Mouse (Mus musculus) spleen, adult 2 months (tissue): Measurements from ENCODE around the gene Calr4. TPM values are rescaled to one million over a fixed set of nuclear protein-coding genes. Genes with fewer than 3 reads are reported as not detected.

Experiments
- DNase-seq, 2 experiments: peaks; one replicate each; pipeline versions ENCODE4 v3.0.0 to v3.0.0-alpha.2; 2012 to 2021; ENCODE audit warnings: low spot score in 2 of 2, low read depth in 1 of 2
- H3K27ac ChIP-seq: fragments of 200-500 bp; 2 replicates; pipeline ENCODE4 v1.5.1; 2012; ENCODE audit warnings: low read length, inconsistent platforms; ENCODE audit not compliant: insufficient read depth
- H3K27me3 ChIP-seq: fragments of 200-500 bp; 2 replicates; pipeline ENCODE4 v1.6.1; 2012; ENCODE audit warnings: mild to moderate bottlenecking, moderate library complexity, low read length, inconsistent platforms; ENCODE audit not compliant: control insufficient read depth, insufficient read depth
- H3K36me3 ChIP-seq: fragments of 200-500 bp; 2 replicates; pipeline ENCODE4 v1.6.1; 2012; ENCODE audit warnings: mild to moderate bottlenecking, low read length, inconsistent platforms; ENCODE audit not compliant: control insufficient read depth, insufficient read depth
- H3K4me1 ChIP-seq: fragments of 200-500 bp; 2 replicates; pipeline ENCODE4 v1.6.1; 2011; ENCODE audit warnings: inconsistent platforms; ENCODE audit not compliant: control insufficient read depth, insufficient read depth, insufficient read length
- H3K4me3 ChIP-seq: fragments of 200-500 bp; 2 replicates; pipeline ENCODE4 v1.5.1; 2011; ENCODE audit warnings: mild to moderate bottlenecking, inconsistent platforms; ENCODE audit not compliant: insufficient read depth, insufficient read length; ENCODE audit errors: extremely low read depth
- CTCF ChIP-seq: fragments of 200-500 bp; IDR thresholded peaks from 2 replicates; pipeline ENCODE4 v1.5.1; 2011; ENCODE audit warnings: mild to moderate bottlenecking, inconsistent platforms; ENCODE audit not compliant: insufficient read depth, insufficient read length, insufficient replicate concordance; ENCODE audit errors: extremely low read depth
- POLR2A ChIP-seq: fragments of 200-500 bp; IDR thresholded peaks from 2 replicates; pipeline ENCODE4 v1.6.1; 2011; ENCODE audit warnings: low read depth, low read length, inconsistent platforms
- WGBS: fragments of 180-500 bp; shearing (Covaris S2); methylation state at CpG from one replicate; pipeline ENCODE4 v1.1.7; 2018; 5-methylcytosine and 5-hydroxymethylcytosine counted together
- polyA plus RNA-seq: library from polyadenylated mRNA; depleted of rRNA; stranded (reverse); fragments of >200 nt; gene quantifications from 2 replicates; pipeline ENCODE4 v1.2.3, GENCODE M21; 2012

The Calr4 gene
- polyA plus RNA-seq, 1 experiment, result not detected

- no peaks in the 10 kb centered on the region for H3K27me3 ChIP-seq
- TF ChIP-seq POLR2A (no peak), CTCF (no peak)
- DNase-seq, result peak; percentile 92 to 99
- peak within 1 kb of the TSS; percentile 86 for H3K4me3 ChIP-seq
- peak within 1 kb of the TSS; percentile 81 for H3K27ac ChIP-seq
- H3K36me3 ChIP-seq, result no peaks in the 10 kb centered on the region
- no peaks in the 10 kb centered on the region for H3K4me1 ChIP-seq
- under 1% methylated on average over 59 of the region's 59 CpGs for WGBS
Observed at GRCm38 (mm10) chr4:109201582-109202424, 32.5 kb upstream of the Calr4 start, which contains the start of gene Osbpl9. Gene Osbpl9, minus strand, starts transcription at chr4:109202272.

GRCm38 (mm10) chr4:109203931-109204330 is 30.4 kb upstream of the Calr4 start:
- no peaks in the 10 kb centered on the region for H3K27me3 ChIP-seq
- DNase-seq, result no peak
- no peaks in the 10 kb centered on the region for H3K4me1 ChIP-seq
- no peak overlapping the region for H3K27ac ChIP-seq
- 94% methylated on average over 1 of the region's 1 CpGs for WGBS
- no peaks in the 10 kb centered on the region for H3K36me3 ChIP-seq
- no peak overlapping the region for H3K4me3 ChIP-seq
- TF ChIP-seq CTCF, result no peak
- TF ChIP-seq POLR2A, result no peak

GRCm38 (mm10) chr4:109204416-109204815 is 29.9 kb upstream of the Calr4 start:
- Histone ChIP-seq H3K27me3 (no peaks in the 10 kb centered on the region), H3K27ac (no peak overlapping the region), H3K4me3 (no peak overlapping the region), H3K36me3 (no peaks in the 10 kb centered on the region), H3K4me1 (no peaks in the 10 kb centered on the region)
- no peak for DNase-seq
- TF ChIP-seq CTCF (no peak), POLR2A (no peak)
- 86% methylated on average over 1 of the region's 1 CpGs for WGBS

GRCm38 (mm10) chr4:109207524-109207923 is 26.8 kb upstream of the Calr4 start:
- H3K36me3 ChIP-seq, result no peaks in the 10 kb centered on the region
- H3K27ac ChIP-seq, result no peak overlapping the region
- H3K27me3 ChIP-seq, result no peaks in the 10 kb centered on the region
- TF ChIP-seq POLR2A, result no peak
- TF ChIP-seq CTCF, result no peak
- no peak for DNase-seq
- H3K4me3 ChIP-seq, result no peak overlapping the region
- 66% methylated on average over 5 of the region's 5 CpGs for WGBS
- H3K4me1 ChIP-seq, result peaks cover 3% of the 10 kb centered on the region; the same call in 1 of the 2 replicates

- Histone ChIP-seq H3K36me3 (no peaks in the 10 kb centered on the region), H3K27me3 (no peaks in the 10 kb centered on the region), H3K4me1 (peaks cover 3% of the 10 kb centered on the region; the same call in 1 of the 2 replicates), H3K4me3 (no peak overlapping the region), H3K27ac (no peak overlapping the region)
- no peak for DNase-seq
- TF ChIP-seq POLR2A (no peak), CTCF (no peak)
- WGBS, result 89% methylated on average over 2 of the region's 2 CpGs
Observed at GRCm38 (mm10) chr4:109210253-109210652, 24.0 kb upstream of the Calr4 start.

GRCm38 (mm10) chr4:109210881-109211280 is 23.4 kb upstream of the Calr4 start:
- TF ChIP-seq POLR2A, result no peak
- no peak for TF ChIP-seq CTCF
- no peak for DNase-seq
- Histone ChIP-seq H3K4me3 (no peak overlapping the region), H3K4me1 (peaks cover 3% of the 10 kb centered on the region; the same call in 1 of the 2 replicates), H3K27ac (no peak overlapping the region), H3K27me3 (no peaks in the 10 kb centered on the region), H3K36me3 (no peaks in the 10 kb centered on the region)
- WGBS, result 87% methylated on average over 4 of the region's 4 CpGs

GRCm38 (mm10) chr4:109213986-109214385 is 20.3 kb upstream of the Calr4 start:
- Histone ChIP-seq H3K27ac (no peak overlapping the region), H3K4me1 (peaks cover 3% of the 10 kb centered on the region; the same call in 1 of the 2 replicates), H3K27me3 (no peaks in the 10 kb centered on the region), H3K36me3 (no peaks in the 10 kb centered on the region), H3K4me3 (no peak overlapping the region)
- TF ChIP-seq CTCF, result no peak
- no peak for TF ChIP-seq POLR2A
- no peak for DNase-seq
- WGBS, result 77% methylated on average over 3 of the region's 3 CpGs
